Mouse (Mus musculus) frontal cortex, adult 2 months (tissue): ENCODE data around the gene Usp35. TPM values are rescaled to one million over a fixed set of nuclear protein-coding genes. Genes with fewer than 3 reads are reported as not detected.
A peak's percentile ranks its signal among the peaks of the same experiment; 100 is the strongest.

Source experiments
- DNase-seq, 2 experiments: peaks; one replicate each; pipeline ENCODE4 v3.0.0; 2022; ENCODE audit warnings: low spot score in 1 of 2; ENCODE audit errors: extremely low spot score in 1 of 2
- polyA plus RNA-seq: library from polyadenylated mRNA; depleted of rRNA; stranded (reverse); fragments of >200 nt; gene quantifications from 2 replicates; pipeline ENCODE4 v1.2.3, GENCODE M21; 2012; rRNA removed

Usp35 gene
- polyA plus RNA-seq = 17.1 and 18.8 TPM in 2 replicates

DNA sequence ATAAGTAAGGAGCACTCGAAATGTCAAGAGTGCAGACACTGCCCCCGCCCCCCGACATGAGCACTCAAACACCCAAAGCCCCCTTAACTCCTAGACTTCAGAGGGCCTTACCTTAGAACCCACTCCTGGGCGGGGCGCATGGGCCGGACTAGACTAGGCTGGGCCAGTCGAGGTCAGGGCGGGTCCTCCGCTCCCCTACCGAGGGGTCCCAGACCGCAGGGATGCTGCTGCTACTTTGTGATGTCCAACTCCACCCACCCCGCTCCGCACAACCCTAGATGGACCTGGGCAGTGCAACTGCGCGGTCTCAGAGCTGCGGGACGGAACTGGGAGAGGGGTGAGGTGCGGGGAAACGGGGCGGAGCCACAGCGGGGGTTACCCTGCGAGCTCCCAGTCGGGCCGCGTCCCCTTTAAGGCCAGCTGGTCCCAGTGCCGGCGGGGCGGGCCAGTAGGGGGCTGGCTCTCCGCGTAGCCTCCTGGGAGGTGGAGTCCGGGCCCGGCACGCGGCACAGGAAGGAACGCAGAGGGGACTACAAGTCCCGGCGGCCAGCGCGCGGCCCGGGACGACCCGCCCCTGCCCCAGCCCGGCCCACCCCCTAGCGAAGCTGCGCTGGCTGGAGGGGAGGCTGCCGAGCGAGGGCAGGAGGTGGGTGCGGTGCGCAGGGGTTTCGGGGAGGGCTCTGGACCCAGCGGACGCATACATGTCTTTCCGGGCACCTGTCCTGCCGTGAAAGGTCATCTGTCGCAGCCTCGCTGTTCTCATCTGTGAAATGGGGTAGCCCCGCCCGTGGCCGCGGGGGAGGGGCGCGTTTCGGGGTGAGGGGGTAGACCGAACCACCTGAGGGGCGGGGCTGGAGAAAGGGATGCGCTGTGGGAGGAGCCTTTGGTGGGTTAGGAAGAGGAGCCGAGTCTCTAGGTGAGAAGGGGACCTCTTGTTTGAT, at the start of gene Usp35, which contains the start of gene Kctd21:
Gene Usp35 (minus strand): TSS at position 295 of the 941 bp plus-strand sequence.
Gene Kctd21 (plus strand): TSS at position 602 of the 941 bp plus-strand sequence.
- DNase-seq = peak; percentile 87 to 95

- DNase-seq = no peak
Measured at GRCm38 (mm10) chr7:97380500-97381123, 48.8 kb upstream of the Usp35 start.

GRCm38 (mm10) chr7:97379304-97379703, 47.5 kb upstream of the Usp35 start:
- no peak for DNase-seq

GRCm38 (mm10) chr7:97375906-97376305, 44.1 kb upstream of the Usp35 start:
- DNase-seq = no peak

DNA sequence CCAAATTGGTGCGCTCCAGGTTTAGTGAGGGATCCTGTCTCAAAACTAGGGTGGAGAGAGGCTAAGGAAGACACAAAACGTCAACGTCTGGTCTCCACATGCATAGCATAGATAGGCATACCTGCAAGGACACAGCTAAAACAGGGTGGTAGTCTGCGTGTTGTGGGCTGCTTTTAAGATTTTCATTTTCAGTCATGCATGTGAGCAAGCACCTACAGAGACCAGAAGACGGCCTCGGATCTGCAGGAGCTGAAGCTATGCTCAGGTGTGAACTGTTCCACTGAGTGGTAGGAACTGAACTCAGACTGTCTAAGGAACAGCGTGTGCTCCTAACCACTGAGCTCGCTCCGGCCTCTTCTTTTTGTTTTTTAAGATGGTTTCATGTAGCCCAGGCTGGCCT, 43.3 kb upstream of the Usp35 start:
- no peak for DNase-seq

DNA sequence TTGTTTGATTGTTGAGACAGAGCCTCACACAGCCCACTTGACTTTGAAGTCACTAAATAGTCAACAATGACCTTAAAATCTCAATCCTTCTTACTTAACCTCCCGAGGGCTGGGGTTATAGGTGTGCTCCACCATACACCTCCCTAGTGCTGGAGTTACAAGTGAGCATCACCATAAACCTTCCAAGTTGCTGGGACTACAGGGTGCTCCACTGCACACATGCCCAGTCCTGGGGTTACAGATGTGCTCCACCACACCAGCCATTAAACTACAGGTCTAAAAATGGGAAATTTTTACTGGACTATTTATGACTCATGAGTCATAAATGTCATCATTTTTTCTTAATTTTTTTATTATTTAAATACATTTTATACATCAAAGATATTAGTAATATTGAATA, 34.1 kb upstream of the Usp35 start:
- no peak for DNase-seq

- DNase-seq = no peak
Measured at GRCm38 (mm10) chr7:97361467-97361866, 29.6 kb upstream of the Usp35 start.

- no peak for DNase-seq
Measured at GRCm38 (mm10) chr7:97360955-97361354, 29.1 kb upstream of the Usp35 start.

DNA sequence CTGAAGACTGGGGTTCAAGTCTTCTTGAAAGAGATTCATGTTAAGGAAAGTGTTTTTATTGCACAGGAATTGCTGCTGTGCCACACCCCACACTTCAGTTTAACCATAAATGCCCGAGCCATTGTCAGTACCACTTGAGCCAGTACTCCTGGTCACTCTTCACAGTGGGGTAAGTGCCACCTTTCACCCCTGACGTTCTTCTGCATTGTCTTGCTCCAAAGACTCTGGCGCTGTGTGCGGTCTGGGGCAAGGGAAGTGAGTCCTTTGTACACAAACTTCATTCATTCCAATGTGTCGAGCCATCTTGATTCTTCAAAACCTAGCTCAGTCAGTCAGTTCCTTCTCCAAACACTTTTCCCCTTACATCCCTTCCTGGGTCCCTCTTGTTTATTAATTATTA, 28.3 kb upstream of the Usp35 start:
- no peak for DNase-seq

DNA sequence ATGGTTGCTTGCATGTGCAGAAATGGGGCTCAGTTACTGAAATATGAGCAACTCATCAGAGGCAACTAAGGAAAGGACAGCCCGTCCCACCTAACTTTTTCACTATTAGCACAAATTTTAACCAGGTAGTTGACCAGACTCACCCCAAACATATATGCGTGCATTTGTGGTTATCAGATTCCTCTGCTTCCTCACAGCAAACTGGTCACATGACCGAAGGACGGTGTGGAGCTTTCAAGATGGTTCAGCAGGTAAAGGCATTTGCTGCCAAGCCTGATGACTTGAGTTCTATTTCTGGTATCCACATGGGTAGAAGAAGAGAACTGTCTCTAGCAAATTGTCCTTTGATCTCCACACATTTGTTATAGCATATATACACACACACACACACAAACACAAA, 26.5 kb upstream of the Usp35 start:
- DNase-seq = no peak

DNA sequence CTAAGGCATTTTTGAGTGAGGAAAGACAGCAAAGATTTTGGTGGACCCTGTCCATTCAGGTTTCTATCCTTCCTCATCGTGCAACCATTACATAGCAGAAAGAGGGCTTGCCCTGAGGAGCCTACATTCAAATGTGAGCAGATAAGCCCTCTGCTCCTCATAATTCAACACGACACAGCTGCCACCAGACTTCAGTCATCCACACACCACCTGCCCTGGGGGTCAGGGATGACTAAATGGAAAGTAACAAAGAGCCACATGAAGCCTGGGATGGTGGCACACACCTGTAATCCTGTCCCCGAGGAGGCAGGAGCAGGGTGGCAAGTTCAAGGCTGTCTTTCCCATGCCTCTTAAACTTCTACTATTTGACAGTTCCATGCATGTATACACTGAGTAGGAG, 26.0 kb upstream of the Usp35 start:
- DNase-seq = no peak

DNA sequence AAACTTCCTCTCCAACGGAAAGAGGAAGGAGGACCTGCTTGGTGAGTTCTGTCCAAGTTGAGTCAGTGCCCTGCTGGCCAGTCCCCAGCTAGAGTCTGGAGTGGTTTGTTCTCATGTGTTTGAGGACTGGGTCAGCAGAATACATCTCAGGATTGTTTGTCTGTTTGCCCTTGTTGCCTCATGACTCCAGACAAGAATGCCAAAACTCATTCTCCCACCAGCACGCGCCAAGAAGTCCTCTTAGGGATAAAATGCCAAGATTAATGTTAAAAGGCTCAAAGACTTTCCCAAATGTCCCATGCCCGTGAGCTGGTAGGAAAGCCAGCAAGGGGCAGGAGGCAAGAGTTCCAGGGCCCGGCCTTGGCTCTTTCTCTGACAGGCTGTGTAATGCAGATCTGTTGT, 25.1 kb upstream of the Usp35 start:
- DNase-seq = peak in 1 of 2 experiments; percentile 38

GRCm38 (mm10) chr7:97356253-97356652, 24.4 kb upstream of the Usp35 start:
- DNase-seq = no peak

GRCm38 (mm10) chr7:97355068-97355841, 23.4 kb upstream of the Usp35 start:
- no peak for DNase-seq

DNA sequence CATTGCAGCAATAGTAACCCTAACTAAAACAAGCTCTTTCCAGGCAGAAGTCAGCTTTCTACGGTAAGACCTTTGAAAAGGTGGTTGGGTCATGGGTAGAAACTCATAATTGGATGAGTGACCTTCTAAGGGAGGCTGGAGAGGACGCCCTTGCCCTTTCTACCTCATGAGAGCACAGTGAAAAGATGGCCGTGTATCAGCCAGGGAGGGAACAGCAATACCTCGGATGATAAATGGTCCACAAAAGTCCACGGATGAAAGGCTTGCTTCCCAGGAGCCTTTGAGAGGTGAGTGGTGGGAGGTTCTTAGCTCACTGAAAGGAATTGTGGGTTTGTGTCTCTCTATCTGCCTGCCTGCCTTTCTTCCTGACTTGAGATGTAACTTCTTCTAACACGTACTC, 21.5 kb upstream of the Usp35 start:
- no peak for DNase-seq

DNA sequence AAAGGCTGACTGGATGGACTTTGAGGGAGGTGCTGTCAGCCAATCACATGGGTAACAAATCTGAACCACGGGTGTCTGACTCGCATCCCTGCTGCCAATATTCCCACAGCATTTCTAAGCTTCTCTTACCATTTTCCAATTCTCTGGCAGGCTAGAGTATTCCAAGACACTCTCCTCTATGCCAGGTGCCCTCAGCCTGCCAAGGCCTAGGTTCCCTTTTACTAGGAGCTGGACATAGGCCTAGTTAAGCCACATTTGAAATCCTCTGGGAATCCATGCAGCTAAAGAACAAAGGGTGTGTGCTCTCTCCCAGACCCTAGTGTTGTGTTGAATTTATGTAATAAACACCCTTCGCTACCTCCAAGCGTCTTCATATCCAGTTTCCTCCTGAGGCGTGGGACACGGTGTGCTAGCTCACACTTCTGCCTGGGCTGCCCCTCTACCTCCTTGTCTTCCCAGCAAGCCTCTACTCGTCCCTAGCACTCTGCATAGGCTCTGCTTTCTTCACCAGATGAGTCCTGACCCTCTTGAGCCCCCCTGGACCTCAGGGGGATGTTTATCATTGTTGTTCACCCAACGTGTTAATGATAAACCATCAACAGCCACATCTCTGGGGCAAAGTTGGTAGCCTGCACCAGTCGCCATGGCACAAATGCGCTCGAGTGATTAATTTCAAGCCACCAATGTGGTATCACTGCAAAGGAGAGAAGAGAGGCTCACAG, 20.1 kb upstream of the Usp35 start:
- no peak for DNase-seq

DNA sequence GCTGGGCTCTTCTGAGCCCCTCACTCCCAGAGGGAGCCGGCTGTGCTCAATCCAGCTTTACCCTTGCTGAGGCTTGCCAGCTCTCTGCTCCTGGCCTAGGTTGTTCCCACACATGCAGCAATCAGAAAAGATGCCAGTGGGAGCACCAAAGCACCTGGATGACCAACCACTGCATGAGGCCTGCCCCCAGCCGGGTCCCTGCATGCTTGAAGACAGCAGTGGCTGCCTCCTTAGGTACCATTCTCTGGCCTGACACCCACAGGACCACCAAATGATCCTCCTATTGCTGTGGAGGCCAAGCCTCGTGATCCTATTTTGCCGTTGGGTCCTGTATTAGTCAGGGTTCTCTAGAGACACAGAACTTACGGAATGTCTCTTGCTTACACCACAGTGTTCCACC, 19.1 kb upstream of the Usp35 start:
- DNase-seq = no peak

GRCm38 (mm10) chr7:97349438-97349837, 17.6 kb upstream of the Usp35 start:
- no peak for DNase-seq

DNA sequence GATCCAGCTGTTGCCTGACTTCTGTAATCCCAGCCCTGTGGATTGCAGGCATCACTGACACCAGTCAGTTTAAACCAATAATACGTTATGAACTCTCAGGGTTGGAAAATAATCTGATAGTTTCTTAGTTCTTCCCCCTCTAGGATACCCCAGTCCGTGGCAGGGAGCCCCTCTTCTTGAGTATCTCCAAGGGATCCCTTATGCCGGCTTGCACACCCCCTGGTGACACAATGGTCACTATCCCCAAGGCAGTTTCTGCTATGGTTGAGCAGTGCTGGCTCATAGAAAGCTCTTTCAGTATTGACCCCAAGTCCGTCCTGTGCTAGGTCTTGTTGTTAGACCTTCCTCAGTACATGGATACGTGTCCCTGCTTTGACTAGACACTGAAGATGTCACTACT, 17.0 kb upstream of the Usp35 start:
- no peak for DNase-seq

GRCm38 (mm10) chr7:97348318-97348717, 16.5 kb upstream of the Usp35 start:
- no peak for DNase-seq
